Mouse (Mus musculus) heart, embryonic 15.5 days (tissue): ENCODE data around the gene Slit3. TPM values are rescaled to one million over a fixed set of nuclear protein-coding genes. Genes with fewer than 3 reads are reported as not detected.

Experiments used
- ATAC-seq: fragments of 200-750 bp; cut with Nextera tagmentation; replicated peaks from 2 replicates; pipeline ENCODE4 v1.8.0; 2017; ENCODE audit warnings: low read depth, moderate TSS enrichment; ENCODE audit not compliant: insufficient number of reproducible peaks, insufficient read depth, low FRiP score
- H3K27ac ChIP-seq: fragments of 300-500 bp; sonication (generic); 2 replicates; pipeline ENCODE4 v1.5.1; 2015; ENCODE audit warnings: mild to moderate bottlenecking, inconsistent platforms
- H3K27me3 ChIP-seq: fragments of 300-500 bp; sonication (generic); 2 replicates; pipeline ENCODE4 v1.6.1; 2015; ENCODE audit warnings: inconsistent platforms
- H3K36me3 ChIP-seq: fragments of 300-500 bp; sonication (generic); 2 replicates; pipeline ENCODE4 v1.6.1; 2015; ENCODE audit warnings: mild to moderate bottlenecking, inconsistent platforms
- H3K4me1 ChIP-seq: fragments of 300-500 bp; sonication (generic); replicated peaks from 2 replicates; pipeline ENCODE4 v1.6.1; 2015; ENCODE audit warnings: inconsistent platforms
- H3K4me2 ChIP-seq: fragments of 300-500 bp; sonication (generic); 2 replicates; pipeline ENCODE4 v1.6.1; 2015; ENCODE audit warnings: inconsistent platforms, mild to moderate bottlenecking, moderate library complexity
- H3K4me3 ChIP-seq: fragments of 300-500 bp; sonication (generic); 2 replicates; pipeline ENCODE4 v1.5.1; 2015; ENCODE audit warnings: mild to moderate bottlenecking, inconsistent platforms
- H3K9ac ChIP-seq: fragments of 300-500 bp; sonication (generic); 2 replicates; pipeline ENCODE4 v1.6.1; 2015; ENCODE audit warnings: mild to moderate bottlenecking, inconsistent platforms
- H3K9me3 ChIP-seq: fragments of 300-500 bp; sonication (generic); replicated peaks from 2 replicates; pipeline ENCODE4 v1.6.1; 2016; ENCODE audit warnings: inconsistent platforms
- WGBS: fragments of 180-500 bp; shearing (Covaris S2); methylation state at CpG from one replicate; pipeline ENCODE4 v1.1.7; 2015; ENCODE audit warnings: mixed read lengths; 5-methylcytosine and 5-hydroxymethylcytosine counted together
- polyA plus RNA-seq: library from polyadenylated mRNA; unstranded; fragments of >200 nt; fragmentation: Nextera tagmentation; extraction: Ambion mirVana; gene quantifications from 2 replicates; pipeline ENCODE4 v1.2.1, GENCODE M21; 2015

Slit3 gene
- polyA plus RNA-seq, 1 experiment from 2014 or later: 11.3 TPM

GRCm38 (mm10) chr11:35596064-35596463, 475.0 kb downstream of the Slit3 start:
- no peak for ATAC-seq
- Histone ChIP-seq H3K9me3 (no peaks in the 10 kb centered on the region), H3K9ac (no peak overlapping the region), H3K4me2 (no peak overlapping the region), H3K4me1 (no peaks in the 10 kb centered on the region), H3K27ac (no peak overlapping the region), H3K27me3 (no peaks in the 10 kb centered on the region), H3K4me3 (no peak overlapping the region), H3K36me3 (no peaks in the 10 kb centered on the region)

GRCm38 (mm10) chr11:35597882-35598281, 476.9 kb downstream of the Slit3 start:
- no peaks in the 10 kb centered on the region for H3K36me3 ChIP-seq
- H3K9ac ChIP-seq: no peak overlapping the region
- H3K4me1 ChIP-seq: no peaks in the 10 kb centered on the region
- 93% methylated on average over 6 of the region's 6 CpGs for WGBS
- H3K27ac ChIP-seq: no peak overlapping the region
- H3K27me3 ChIP-seq: no peaks in the 10 kb centered on the region
- no peak overlapping the region for H3K4me2 ChIP-seq
- H3K4me3 ChIP-seq: no peak overlapping the region
- ATAC-seq: no peak
- H3K9me3 ChIP-seq: no peaks in the 10 kb centered on the region

DNA sequence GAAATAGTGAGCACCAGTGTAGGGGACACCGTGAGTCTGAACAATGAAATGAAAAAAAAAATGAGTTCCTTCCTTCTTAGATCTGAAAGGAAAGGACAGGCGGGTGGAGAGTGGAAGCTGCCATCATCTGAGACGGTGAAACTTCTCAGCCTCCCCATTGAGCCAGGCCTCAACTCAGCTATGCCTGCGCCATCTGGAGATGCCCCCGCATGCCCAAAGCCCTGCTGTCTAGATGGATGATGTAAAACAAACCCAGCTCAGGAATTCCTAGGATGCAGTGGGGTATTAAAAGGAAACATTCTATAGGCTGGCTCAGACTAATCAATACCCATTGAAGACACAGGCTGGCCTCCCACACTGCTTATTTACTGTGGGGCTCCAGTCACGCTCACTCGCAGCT, 477.7 kb downstream of the Slit3 start:
- H3K9ac ChIP-seq: no peak overlapping the region
- no peaks in the 10 kb centered on the region for H3K4me1 ChIP-seq
- no peak overlapping the region for H3K27ac ChIP-seq
- no peak overlapping the region for H3K4me2 ChIP-seq
- no peaks in the 10 kb centered on the region for H3K9me3 ChIP-seq
- H3K36me3 ChIP-seq: no peaks in the 10 kb centered on the region
- no peaks in the 10 kb centered on the region for H3K27me3 ChIP-seq
- WGBS: 80% methylated on average over 7 of the region's 7 CpGs
- no peak overlapping the region for H3K4me3 ChIP-seq
- ATAC-seq: no peak

DNA sequence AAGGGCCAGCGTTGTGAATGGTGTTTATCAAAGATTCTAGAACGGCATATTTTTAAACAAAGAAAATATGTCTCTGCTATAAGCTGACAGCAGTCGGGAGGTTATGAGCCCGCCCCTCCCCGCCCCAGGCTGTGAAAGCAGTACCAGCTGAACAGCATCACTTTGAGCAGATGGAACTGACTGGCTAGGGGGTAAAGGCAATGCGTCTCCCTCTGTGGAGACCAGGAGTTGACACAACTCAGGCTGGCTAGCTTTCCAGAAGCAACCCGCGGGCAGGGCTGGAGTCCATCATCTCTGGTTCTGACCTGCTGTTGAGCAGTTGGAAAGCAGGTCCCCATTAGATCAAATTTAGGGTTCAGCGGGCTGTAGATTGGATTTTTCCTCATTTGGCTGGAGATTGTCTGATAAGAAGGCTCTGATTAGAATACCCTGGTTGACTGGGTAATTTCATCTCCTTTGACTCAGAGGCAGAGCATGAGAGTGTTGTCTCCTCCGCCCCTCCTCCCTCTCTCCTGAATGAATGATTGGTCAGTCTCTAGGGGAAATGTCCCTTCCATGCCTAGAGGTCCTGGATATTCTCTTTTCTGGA, 480.7 kb downstream of the Slit3 start:
- 68% methylated on average over 10 of the region's 10 CpGs for WGBS
- Histone ChIP-seq H3K27me3 (no peaks in the 10 kb centered on the region), H3K36me3 (no peaks in the 10 kb centered on the region), H3K9me3 (no peaks in the 10 kb centered on the region), H3K4me3 (no peak overlapping the region), H3K27ac (no peak overlapping the region), H3K4me2 (no peak overlapping the region), H3K4me1 (no peaks in the 10 kb centered on the region), H3K9ac (no peak overlapping the region)
- ATAC-seq: no peak; the same call in 1 of the 2 replicates

- no peaks in the 10 kb centered on the region for H3K4me1 ChIP-seq
- 67% methylated on average over 10 of the region's 10 CpGs for WGBS
- ATAC-seq: no peak
- H3K4me2 ChIP-seq: no peak overlapping the region
- H3K27me3 ChIP-seq: no peaks in the 10 kb centered on the region
- H3K27ac ChIP-seq: no peak overlapping the region
- no peaks in the 10 kb centered on the region for H3K9me3 ChIP-seq
- H3K4me3 ChIP-seq: no peak overlapping the region
- H3K36me3 ChIP-seq: no peaks in the 10 kb centered on the region
- no peak overlapping the region for H3K9ac ChIP-seq
Measured at GRCm38 (mm10) chr11:35602586-35602985, 481.6 kb downstream of the Slit3 start.

GRCm38 (mm10) chr11:35603946-35604345, 482.9 kb downstream of the Slit3 start:
- H3K9ac ChIP-seq: no peak overlapping the region
- 77% methylated on average over 6 of the region's 6 CpGs for WGBS
- no peak overlapping the region for H3K27ac ChIP-seq
- no peak overlapping the region for H3K4me2 ChIP-seq
- H3K36me3 ChIP-seq: no peaks in the 10 kb centered on the region
- H3K27me3 ChIP-seq: no peaks in the 10 kb centered on the region
- H3K4me1 ChIP-seq: no peaks in the 10 kb centered on the region
- H3K4me3 ChIP-seq: no peak overlapping the region
- no peaks in the 10 kb centered on the region for H3K9me3 ChIP-seq
- no peak for ATAC-seq

GRCm38 (mm10) chr11:35604848-35605790, 484.1 kb downstream of the Slit3 start:
- H3K4me1 ChIP-seq: no peaks in the 10 kb centered on the region
- no peaks in the 10 kb centered on the region for H3K27me3 ChIP-seq
- ATAC-seq: no peak
- H3K4me2 ChIP-seq: no peak overlapping the region
- H3K9ac ChIP-seq: no peak overlapping the region
- H3K27ac ChIP-seq: no peak overlapping the region
- 66% methylated on average over 18 of the region's 18 CpGs for WGBS
- no peaks in the 10 kb centered on the region for H3K36me3 ChIP-seq
- H3K9me3 ChIP-seq: no peaks in the 10 kb centered on the region
- no peak overlapping the region for H3K4me3 ChIP-seq

- no peak for ATAC-seq
- Histone ChIP-seq H3K4me1 (no peaks in the 10 kb centered on the region), H3K4me2 (no peak overlapping the region), H3K9ac (no peak overlapping the region), H3K27me3 (peaks cover 7% of the 10 kb centered on the region; the same call in 1 of the 2 replicates), H3K4me3 (no peak overlapping the region), H3K36me3 (no peaks in the 10 kb centered on the region), H3K9me3 (no peaks in the 10 kb centered on the region), H3K27ac (no peak overlapping the region)
- WGBS: 67% methylated on average over 4 of the region's 4 CpGs
Measured at GRCm38 (mm10) chr11:35607191-35607590, 486.2 kb downstream of the Slit3 start.

- Histone ChIP-seq H3K36me3 (no peaks in the 10 kb centered on the region), H3K9me3 (no peaks in the 10 kb centered on the region), H3K4me2 (no peak overlapping the region), H3K27ac (no peak overlapping the region), H3K27me3 (peaks cover 7% of the 10 kb centered on the region; the same call in 1 of the 2 replicates), H3K9ac (no peak overlapping the region), H3K4me3 (no peak overlapping the region), H3K4me1 (no peaks in the 10 kb centered on the region)
- WGBS: 72% methylated on average over 5 of the region's 5 CpGs
- ATAC-seq: no peak
Measured at GRCm38 (mm10) chr11:35608794-35609193, 487.8 kb downstream of the Slit3 start.

- no peaks in the 10 kb centered on the region for H3K9me3 ChIP-seq
- WGBS: 59% methylated on average over 13 of the region's 13 CpGs
Measured at GRCm38 (mm10) chr11:35612262-35612896, 491.4 kb downstream of the Slit3 start.

DNA sequence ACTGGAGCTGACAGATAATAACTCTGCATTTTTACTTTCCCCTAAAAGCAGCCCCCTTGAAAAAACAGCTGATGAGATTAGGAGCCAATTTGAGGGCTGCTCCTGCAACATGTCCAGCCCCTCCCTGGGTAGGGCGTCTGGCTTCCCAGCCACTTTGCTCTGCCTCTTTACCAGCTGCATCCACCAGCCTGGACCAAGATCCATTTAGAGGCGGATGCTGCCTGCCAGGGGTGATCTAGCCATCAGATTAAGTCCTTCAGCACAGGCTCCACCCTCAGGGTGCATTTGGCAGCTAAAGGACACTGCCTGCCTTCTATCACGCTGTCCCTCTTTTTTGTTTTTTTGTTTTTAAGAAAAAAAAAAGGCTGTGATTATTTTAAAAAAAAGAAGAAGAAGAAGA, 493.5 kb downstream of the Slit3 start:
- Histone ChIP-seq H3K9ac (no peak overlapping the region), H3K9me3 (no peaks in the 10 kb centered on the region), H3K36me3 (no peaks in the 10 kb centered on the region), H3K4me3 (no peak overlapping the region), H3K27ac (no peak overlapping the region), H3K4me2 (no peak overlapping the region), H3K4me1 (no peaks in the 10 kb centered on the region), H3K27me3 (peaks cover 7% of the 10 kb centered on the region; the same call in 1 of the 2 replicates)
- ATAC-seq: no peak
- 30% methylated on average over 3 of the region's 3 CpGs for WGBS

More at GRCm38 (mm10) chr11:35612262-35612896, 491.4 kb downstream of the Slit3 start:
- Histone ChIP-seq H3K27me3 (peaks cover 7% of the 10 kb centered on the region; the same call in 1 of the 2 replicates), H3K4me1 (no peaks in the 10 kb centered on the region), H3K4me3 (no peak overlapping the region), H3K27ac (no peak overlapping the region), H3K4me2 (no peak overlapping the region), H3K9ac (no peak overlapping the region), H3K36me3 (no peaks in the 10 kb centered on the region)
- ATAC-seq: no peak; the same call in 1 of the 2 replicates
